Mouse (Mus musculus) bone marrow macrophage, adult 2 months (primary cell): ENCODE data around the gene Noc4l.

ENCODE experiments used
- CTCF ChIP-seq: IDR thresholded peaks from 2 replicates; pipeline ENCODE4 v1.5.1; 2012; ENCODE audit warnings: low read depth, mild to moderate bottlenecking, low read length, moderate library complexity
- POLR2A ChIP-seq: IDR thresholded peaks from 2 replicates; pipeline ENCODE4 v1.6.1; 2012; ENCODE audit warnings: mild to moderate bottlenecking, low read depth, low read length, borderline replicate concordance

GRCm38 (mm10) chr5:110628156-110628555 lies 25.1 kb downstream of the Noc4l start:
- TF ChIP-seq POLR2A (no peak), CTCF (no peak)
